Mouse (Mus musculus) C2C12 (cell line): ENCODE data around the gene Tex19.1.

Experiments
- FOSL1 ChIP-seq: IDR thresholded peaks from one replicate; pipeline ENCODE4 v1.8.0; 2011; ENCODE audit warnings: mild to moderate bottlenecking, low read length; ENCODE audit not compliant: poor library complexity, insufficient read depth, severe bottlenecking
- MAX ChIP-seq: IDR thresholded peaks from one replicate; pipeline ENCODE4 v1.6.1; 2011; ENCODE audit warnings: mild to moderate bottlenecking, control low read depth
- MYOG ChIP-seq: IDR thresholded peaks from one replicate; pipeline ENCODE4 v1.6.1; 2011; ENCODE audit not compliant: control insufficient read depth, insufficient read length; ENCODE audit errors: extremely low read depth

DNA sequence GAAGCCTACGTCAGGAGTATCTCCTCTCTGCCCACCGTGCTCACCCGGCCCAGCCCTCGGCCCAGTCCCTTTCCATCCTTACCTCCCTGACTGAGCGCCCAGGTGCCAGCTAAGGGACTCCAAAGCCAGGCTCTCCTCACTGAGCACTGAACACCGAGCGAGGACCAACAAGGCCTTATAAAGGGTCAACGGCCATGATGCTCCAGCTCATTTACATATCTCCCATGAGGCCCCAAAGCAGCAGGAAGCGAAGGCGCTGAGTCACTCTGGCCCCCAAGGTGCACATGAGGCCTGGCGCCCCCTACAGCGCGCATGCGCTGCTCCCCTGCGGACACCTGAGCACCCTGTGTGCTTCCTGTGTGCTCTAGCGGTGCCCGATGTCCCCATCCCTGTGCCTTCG, 27.8 kb upstream of the Tex19.1 start:
- TF ChIP-seq FOSL1 = no peak
- no peak for TF ChIP-seq MAX
- TF ChIP-seq MYOG = no peak
